Mouse (Mus musculus): ENCODE results near the gene Limd1.
A peak's percentile ranks its signal among the peaks of the same experiment; 100 is the strongest.

Gene Limd1

GRCm38 (mm10) chr9:123516641-123517385, 38.3 kb downstream of the Limd1 start:
- no peak for DNase-seq (ENCODE audit: low spot score)

- DNase-seq (ENCODE audit: low spot score), result no peak
Measured at GRCm38 (mm10) chr9:123518969-123519894, 40.7 kb downstream of the Limd1 start.

- DNase-seq (ENCODE audit: low spot score), result no peak
Measured at GRCm38 (mm10) chr9:123520735-123521134, 42.2 kb downstream of the Limd1 start.

- DNase-seq (ENCODE audit: low spot score), result no peak
Measured at GRCm38 (mm10) chr9:123523676-123524075, 45.2 kb downstream of the Limd1 start.

GRCm38 (mm10) chr9:123525095-123525494, 46.6 kb downstream of the Limd1 start:
- DNase-seq (ENCODE audit: low spot score), result peak; percentile 56

- DNase-seq (ENCODE audit: low spot score), result no peak
Measured at GRCm38 (mm10) chr9:123526502-123526901, 48.0 kb downstream of the Limd1 start.

- no peak for DNase-seq (ENCODE audit: low spot score)
Measured at GRCm38 (mm10) chr9:123528087-123528925, 49.8 kb downstream of the Limd1 start.

GRCm38 (mm10) chr9:123528926-123529295, 50.4 kb downstream of the Limd1 start:
- no peak for DNase-seq (ENCODE audit: low spot score)

GRCm38 (mm10) chr9:123529392-123530157, 51.1 kb downstream of the Limd1 start, which contains the start of gene Sacm1l:
Gene Sacm1l, plus strand, starts transcription at chr9:123529759.
- DNase-seq (ENCODE audit: low spot score), result peak; percentile 91

GRCm38 (mm10) chr9:123530158-123530475, 51.6 kb downstream of the Limd1 start:
- DNase-seq (ENCODE audit: low spot score), result no peak

GRCm38 (mm10) chr9:123530566-123531130, 52.1 kb downstream of the Limd1 start:
- DNase-seq (ENCODE audit: low spot score), result no peak

GRCm38 (mm10) chr9:123531234-123531633, 52.7 kb downstream of the Limd1 start:
- DNase-seq (ENCODE audit: low spot score), result no peak

GRCm38 (mm10) chr9:123536613-123537012, 58.1 kb downstream of the Limd1 start:
- DNase-seq (ENCODE audit: low spot score), result no peak

GRCm38 (mm10) chr9:123538189-123538588, 59.7 kb downstream of the Limd1 start:
- DNase-seq (ENCODE audit: low spot score), result no peak

- DNase-seq (ENCODE audit: low spot score), result no peak
Measured at GRCm38 (mm10) chr9:123539093-123539492, 60.6 kb downstream of the Limd1 start.

GRCm38 (mm10) chr9:123539823-123540222, 61.3 kb downstream of the Limd1 start:
- DNase-seq (ENCODE audit: low spot score), result no peak

- no peak for DNase-seq (ENCODE audit: low spot score)
Measured at GRCm38 (mm10) chr9:123554599-123554998, 76.1 kb downstream of the Limd1 start.
